Mouse (Mus musculus): ENCODE data around the gene Rnf216.
"Not testable (repeated sequence)": the region's sequence is repeated elsewhere in the genome, so short reads cannot be mapped to it uniquely, and the experiment has no call there.

Gene Rnf216

DNA sequence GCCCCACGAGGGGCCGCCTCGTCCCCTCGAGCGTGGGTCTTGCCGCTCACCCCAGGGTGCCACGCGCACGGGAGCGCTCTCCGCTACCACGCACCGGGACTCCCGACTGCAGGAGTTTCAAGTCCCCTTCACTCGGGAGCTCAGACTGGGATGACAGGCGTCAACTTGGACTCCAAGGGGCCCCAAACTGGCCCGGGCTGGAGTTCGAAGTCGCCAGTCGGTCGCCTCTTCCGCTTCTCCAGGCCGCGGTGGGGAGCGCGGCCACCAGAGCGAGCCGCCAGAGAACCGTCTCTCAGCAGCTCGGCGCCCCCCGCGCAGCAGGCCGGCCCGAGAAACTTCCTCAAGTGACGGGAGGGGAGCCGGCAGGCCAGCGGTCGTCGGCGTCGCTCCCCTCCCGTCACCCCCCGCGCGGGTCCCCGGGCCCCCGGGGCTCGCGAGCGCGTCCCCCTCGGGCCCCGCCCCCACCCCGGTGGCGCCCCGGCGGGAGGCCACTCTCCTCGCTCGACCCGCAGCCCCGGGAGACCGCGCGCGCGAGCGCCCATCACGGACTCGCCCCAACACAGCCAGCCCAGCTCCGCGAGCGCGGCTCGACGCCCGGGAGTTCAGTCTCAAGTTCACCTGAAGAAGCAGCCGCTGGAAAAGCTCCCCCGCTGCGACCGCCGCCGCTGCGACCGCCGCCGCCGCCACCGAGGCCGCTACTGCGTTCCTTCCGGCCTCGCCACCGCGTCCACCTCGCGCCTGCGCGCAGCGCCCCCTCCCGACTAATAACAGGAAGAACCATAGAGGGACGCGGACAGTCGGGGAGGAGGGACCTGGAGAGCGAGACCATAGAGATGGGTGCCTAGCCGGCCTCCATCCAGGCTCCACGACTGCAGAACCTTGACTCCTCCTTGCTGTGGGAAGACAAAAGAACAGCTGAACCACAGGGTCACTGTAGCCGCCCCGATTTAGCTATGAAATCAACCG is at the start of gene Rnf216:
Rnf216 (minus strand) TSS at position 714 of the 966 bp plus-strand sequence.
- peak; percentile 63 for DNase-seq (ENCODE audit: low read depth)

DNA sequence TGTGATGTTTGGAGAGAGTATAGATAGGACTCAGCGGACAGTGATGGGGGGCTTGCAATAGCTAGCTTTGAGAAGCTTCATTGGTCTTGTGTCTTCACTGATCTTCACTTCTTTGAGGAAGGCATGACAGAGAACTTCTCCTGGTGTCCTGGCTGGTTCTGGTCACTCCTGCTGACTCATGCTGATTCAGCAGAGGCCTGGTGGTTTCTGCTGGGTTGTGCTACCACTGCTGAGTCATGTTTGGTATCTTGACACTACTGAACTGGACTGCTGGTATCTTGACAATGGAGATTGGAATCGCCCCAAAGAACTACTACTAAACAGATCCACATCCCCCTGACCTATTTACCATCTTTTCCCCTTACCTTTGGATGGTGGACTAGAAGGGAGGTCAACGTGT is 42.7 kb upstream of the Rnf216 start:
- no peak for DNase-seq (ENCODE audit: low read depth)

DNA sequence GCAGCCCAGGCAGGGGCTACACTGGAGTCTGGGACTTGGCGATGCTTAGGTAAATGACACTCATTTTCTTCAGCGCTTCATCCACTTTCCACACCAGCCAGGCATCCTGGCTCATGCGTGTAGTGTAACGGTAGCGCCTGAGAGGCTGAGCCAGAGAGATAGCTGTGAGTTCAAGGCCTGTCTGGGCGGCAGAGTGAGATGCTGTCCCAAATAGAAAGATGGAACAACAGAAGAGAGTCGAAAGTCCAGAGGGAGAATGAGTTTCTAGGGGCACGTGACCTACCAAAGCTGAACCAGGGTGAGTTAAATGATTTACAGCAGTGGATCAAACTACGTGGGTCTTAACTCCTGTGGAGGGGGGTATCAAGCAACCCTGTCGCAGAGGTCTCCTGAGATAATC is 41.0 kb upstream of the Rnf216 start:
- no peak for DNase-seq (ENCODE audit: low read depth)

DNA sequence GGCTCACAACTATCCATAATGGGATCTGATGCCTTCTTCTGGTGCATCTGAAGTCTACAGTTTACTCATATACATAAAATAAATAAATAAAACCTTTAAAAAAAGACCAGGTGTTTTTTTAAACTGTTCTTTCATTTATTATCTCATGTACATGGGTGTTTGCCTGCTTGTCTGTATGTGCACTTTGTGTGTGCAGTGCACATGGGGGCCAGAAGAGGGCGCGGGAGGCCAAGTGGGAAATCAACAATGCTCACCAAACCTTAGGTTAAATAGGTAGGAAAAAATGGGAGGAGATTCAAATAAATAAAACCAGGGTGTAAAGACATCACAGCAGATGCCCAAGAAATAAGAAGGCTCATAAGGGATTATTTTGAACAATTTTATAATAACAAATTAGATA is 37.2 kb upstream of the Rnf216 start:
- DNase-seq (ENCODE audit: low read depth): no peak

DNA sequence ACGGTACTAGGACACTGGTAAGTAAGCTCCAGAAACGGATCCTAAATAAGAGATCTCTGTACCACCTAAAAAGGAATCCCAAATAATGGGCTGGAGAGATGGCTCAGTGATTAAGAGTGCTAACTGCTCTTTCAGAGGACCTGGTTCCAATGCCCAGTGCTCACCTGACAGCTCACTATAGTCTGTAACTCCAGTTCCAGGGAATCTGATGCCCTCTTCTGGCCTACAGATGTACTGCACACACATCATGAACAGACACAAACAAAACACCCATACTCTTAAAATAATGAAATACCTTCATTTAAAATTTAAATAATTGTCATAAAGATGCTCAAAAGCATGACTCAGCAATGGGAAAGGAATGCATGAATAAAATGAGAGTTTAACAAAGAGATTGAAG is 36.7 kb upstream of the Rnf216 start:
- no peak for DNase-seq (ENCODE audit: low read depth)

DNA sequence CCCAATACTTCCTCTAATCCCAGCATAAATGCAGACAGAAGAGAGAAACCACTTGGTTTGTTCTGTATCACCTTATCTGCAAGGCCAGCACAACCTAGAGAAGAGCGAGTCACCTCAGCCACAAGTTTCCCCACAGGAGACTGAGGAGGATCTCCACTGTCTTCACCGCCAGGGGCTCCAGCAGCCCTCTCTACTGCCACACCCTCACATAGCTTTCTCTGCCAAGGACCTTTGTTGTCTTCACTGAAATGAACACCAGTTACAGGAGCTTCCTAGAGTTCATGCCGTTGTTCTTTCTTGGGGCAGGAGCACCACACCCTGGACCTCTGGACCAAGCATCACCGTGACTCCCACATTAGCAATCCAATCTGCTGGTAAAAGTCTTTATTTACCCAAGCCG is 35.9 kb upstream of the Rnf216 start:
- no peak for DNase-seq (ENCODE audit: low read depth)

DNA sequence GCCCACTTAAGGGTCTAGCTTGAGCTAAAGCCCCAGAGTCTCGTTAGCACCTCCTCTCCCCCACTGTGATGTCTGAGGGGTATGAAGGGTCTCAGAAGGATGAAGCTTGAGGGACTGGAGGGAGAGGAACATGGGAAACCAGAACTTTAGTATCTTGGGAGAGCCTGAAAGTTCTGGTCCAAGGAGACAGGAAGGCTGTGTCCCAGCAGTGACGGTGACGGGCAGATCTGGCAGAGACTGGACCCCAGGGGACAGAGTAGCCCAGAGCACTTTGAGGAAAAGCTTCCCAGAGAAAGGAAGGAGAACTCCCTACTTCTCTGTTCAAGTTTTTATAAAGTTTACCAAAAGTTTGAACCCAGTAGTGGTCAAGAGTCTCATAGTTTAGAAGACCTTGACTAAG is 34.7 kb upstream of the Rnf216 start, which contains the start of gene Olfr718-ps1:
Olfr718-ps1 (minus strand) TSS at position 101 of the 400 bp plus-strand sequence.
- DNase-seq (ENCODE audit: low read depth): no peak

DNA sequence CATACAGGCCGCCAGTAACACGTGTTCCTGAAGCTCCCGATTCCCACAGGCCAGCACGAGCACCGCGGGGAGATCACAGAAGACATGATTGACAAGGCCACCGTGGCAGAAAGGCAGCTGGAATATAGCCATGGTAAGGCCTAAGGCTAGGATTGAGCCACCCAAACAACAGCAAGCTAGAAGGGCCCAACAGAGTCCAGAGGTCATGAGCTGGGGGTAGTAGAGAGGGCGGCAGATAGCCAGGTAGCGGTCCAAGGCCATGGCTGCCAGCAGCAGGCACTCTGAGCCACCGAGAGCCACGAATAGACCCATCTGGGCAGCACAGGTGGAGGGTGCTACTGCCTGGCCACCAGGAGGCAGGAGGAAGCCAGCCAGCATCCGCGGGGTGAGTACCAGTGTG is 24.8 kb upstream of the Rnf216 start:
- DNase-seq (ENCODE audit: low read depth): no peak

DNA sequence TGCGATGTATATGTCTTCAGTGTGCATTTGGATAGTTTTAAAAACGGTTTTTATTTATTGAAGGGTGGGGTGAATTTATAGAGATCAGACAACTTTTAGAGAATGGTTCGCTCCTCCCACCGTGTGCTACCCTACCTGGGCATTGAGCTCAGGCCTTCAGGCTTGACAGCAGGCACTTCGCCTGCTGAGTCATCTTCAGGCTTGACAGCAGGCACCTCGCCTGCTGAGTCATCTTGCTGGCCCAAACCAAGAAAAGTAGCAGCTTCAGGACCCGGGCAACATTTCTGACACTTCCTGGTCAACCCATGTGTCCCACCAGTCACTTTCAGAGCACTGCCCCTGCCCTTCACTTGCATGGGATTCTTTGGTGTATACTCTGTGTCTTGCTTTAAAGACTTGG is 22.2 kb upstream of the Rnf216 start:
- DNase-seq (ENCODE audit: low read depth): no peak

DNA sequence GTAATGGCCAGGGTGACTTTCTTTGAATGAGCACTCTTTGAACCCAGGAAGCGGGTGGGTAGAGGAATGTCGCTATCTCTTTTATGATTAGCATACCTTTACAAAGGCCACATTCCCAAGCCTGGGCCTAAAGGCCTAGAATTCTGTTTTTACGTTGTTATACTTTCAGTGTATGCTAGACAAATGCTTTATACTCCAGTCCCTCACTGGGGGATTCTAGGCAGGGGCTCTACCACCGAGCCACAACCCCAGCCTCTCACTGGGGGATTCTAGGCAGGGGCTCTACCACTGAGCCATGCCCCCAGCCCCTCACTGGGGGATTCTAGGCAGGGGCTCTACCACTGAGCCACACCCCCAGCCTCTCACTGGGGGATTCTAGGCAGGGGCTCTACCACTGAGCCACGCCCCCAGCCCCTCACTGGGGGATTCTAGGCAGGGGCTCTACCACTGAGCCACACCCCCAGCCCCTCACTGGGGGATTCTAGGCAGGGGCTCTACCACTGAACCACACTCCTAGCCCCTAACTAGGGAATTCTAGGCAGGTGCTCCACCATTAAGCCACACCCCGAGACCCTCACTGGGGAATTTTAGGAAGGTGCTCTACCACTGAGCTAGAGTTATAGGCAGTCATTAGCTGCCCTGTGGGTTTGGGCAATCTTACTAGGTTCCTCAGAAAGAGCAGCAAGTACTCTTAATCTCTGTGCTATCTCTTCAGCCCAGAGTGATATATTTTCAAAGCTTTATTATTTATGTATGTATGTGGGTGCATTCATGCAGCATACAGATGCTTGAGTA is 21.6 kb upstream of the Rnf216 start:
- not testable (repeated sequence) for DNase-seq (ENCODE audit: low read depth)

DNA sequence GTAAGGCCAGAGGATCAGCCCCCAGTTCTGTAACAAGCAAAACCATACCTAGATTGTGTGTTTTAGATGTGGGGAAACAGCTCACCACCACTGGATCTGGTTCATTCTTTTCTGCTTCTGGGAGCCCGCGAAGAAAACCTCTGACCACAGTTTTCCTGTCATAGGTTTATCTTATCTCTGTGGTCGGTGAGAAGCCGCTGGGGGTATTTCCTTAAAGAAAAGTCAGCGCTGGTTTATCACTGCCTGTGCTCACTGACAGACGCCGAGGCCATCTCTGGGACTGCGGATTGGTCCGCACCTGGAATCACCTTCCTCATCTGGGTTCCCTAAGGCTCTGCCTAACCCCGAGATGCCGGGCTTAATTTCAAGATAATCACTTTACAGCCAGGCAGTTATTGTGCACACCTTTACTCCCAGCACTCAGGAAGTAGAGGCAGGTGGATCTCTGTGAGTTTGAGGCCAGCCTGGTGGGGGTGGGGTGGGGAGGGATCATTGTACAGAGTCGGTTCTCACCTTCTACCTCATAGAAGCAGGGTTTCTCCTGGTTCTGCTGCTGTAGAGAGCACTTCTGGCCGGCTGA is 20.2 kb upstream of the Rnf216 start:
- DNase-seq (ENCODE audit: low read depth): no peak

DNA sequence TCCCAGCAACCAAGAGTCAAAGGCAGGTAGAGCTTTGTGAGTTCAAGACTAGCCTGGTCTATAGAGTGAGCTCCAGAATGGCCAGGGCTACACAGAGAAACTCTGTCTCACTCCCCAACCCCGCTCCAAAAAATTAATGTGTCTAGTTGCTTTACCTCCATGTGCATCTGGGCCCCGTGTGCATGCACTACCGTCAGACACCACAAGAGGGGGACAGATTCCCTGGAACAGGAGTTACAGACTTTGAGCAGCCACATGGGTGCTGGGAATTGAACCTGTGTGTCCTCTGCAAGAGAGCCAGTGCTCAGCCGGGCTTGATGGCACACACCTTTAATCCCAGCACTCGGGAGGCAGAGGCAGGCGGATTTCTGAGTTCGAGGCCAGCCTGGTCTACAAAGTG is 17.5 kb upstream of the Rnf216 start:
- no peak for DNase-seq (ENCODE audit: low read depth)

DNA sequence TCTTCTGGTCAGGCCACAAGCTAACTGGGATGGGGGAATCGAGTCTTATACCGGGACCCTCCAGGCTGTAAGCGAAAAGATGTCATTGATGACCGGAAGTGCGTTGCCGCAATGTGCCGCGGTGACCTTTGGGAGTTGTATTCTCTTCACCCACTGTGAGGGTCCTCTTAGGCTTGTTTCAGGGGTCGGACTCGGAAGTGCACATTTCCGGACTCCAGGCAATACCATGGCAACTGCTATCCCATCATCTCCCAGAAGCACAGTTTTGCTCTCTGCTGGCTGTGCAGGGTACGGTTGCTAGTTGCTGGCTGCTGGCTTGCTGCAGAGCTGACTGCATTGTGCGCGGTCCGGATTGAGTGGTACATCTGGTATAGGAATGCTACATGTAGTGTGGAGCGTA is 16.3 kb upstream of the Rnf216 start:
- no peak for DNase-seq (ENCODE audit: low read depth)

DNA sequence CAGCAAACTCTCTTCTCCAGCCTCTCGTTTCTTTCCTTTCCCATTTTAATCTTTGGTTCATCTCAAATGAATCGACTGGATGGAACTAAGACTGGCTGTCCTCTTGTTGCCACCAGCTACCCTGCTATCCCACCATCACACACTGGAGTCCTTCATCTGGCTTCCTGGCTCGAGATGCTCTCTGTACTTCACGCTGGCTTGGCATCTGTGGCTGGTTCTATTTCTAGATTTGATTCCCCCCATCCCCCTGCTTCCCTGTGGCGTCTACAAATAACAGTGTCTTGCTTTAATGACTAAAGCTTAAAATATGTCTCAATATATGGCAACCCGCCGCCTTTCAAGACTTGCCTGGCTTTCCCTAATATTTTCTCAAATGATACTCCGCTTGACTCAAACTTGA is 15.0 kb upstream of the Rnf216 start:
- DNase-seq (ENCODE audit: low read depth): no peak

DNA sequence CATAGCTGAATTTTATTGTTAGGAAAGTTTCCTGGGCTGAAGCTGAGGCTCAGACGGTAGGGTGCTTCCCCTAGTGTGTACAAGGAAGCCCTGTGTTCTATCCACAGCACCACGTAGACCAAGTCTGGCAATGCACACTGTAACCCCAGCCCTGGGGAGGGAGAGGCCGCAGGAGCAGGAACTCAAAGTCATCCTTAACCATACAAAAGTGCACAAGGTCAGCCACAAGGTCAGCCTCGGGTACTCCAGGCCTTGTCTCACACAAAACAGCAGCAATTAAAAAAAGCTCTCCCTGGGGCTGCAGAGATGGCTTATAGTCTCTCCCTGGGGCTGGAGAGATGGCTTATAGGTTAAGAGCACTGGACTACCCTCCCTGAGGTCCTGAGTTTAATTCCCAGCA is 14.1 kb upstream of the Rnf216 start:
- DNase-seq (ENCODE audit: low read depth): no peak

DNA sequence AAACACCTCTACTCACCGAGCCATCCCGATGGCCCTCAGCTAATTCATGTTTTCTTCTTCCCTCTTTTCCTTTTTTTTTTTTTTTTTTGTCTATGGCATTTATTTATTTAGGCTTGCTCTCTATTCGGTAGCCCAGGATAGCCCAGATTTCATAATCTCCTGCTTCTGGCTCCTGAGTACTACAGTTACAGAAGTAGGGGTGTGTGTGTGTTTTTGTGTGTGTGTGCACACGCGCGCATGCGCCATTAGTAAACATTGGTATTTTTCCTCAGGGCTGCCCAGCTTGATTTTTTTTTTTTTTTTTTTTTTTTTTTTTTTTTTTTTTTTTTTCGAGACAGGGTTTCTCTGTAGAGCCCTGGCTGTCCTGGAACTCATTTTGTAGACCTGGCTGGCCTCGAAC is 13.3 kb upstream of the Rnf216 start:
- no peak for DNase-seq (ENCODE audit: low read depth)

DNA sequence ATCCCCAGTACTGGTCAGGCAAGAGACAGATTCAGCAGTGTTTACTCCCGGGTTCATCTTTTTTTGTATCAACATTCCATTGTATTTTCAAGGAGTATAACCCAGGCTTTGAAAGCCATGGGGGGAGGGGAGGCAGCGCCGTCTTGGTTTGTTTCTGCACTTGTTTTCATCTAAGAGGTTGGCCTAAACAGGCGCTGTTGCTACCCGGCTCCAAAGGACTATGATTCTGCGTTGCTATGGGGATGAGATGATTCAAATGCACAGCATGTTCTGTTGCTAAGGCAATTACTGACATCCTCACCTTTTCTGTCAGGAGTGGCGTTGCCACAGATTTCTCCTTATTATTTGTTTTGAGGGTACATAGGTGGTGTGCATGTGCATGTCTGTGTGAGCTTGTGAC is 12.8 kb upstream of the Rnf216 start:
- no peak for DNase-seq (ENCODE audit: low read depth)

DNA sequence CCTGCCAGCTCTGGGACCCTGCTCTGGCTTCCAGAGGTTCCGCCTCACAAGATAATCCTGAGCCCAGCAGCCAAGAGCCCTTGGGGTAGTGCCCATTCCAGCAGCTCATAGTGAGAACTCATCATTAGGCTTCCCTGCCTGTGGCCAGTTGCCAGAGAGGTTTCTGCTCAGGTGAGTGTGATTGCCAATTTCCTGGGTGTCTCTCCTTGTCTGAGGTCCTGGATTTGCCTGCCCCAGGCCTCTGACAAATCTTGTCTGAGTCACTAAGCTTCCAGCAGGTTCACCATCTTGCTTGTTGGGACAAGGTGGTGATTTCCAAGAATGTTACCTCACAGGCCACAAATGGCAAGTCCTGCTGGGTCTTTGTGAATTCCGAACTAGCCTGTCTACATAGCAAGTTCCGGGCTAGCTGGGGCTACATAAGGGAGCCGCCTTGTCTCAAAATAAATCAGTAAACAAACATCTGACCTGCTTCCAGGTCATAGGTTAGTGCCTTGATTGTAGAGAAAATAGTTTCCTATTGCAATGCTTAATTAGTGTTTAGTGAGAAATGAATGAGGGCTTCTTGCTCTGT is 12.1 kb upstream of the Rnf216 start:
- DNase-seq (ENCODE audit: low read depth): no peak

DNA sequence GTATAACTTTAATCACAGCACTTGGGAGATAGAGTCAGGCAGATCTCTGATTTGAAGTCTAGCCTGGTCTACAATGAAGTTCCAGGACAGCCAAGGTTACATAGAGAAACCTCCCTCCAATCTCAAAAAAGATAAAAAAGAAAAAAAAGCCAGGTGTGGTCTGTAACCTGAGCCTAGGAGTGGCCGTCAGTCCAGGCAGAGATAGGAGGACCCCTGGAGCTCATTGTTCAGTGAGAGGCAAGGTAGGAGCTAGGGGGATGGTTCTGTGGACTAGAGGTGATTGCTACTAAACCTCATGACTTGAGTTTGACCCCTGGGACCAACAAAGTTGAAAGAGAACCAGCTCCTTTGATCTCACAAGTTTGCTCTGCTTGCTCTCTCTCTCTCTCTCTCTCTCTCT is 9.9 kb upstream of the Rnf216 start:
- no peak for DNase-seq (ENCODE audit: low read depth)

DNA sequence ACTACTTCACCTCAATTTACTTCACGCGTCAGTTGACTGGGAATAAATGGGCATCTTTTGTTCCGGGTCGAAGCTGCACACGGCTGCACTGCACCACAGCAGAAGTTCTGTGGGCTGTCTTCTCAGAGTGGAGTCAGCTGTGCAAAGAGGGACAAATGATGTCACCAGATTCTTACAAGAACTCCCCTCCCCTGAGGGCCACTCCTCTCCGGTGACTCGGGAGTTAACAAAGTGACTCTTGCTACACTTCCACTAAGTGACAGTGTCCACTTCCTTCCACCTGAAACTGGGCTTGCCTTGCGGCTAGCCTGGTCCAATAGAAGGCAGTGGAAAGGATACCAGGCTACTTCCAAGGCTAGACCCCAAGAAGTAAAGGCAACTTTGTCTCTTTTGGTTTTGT is 9.3 kb upstream of the Rnf216 start:
- no peak for DNase-seq (ENCODE audit: low read depth)

DNA sequence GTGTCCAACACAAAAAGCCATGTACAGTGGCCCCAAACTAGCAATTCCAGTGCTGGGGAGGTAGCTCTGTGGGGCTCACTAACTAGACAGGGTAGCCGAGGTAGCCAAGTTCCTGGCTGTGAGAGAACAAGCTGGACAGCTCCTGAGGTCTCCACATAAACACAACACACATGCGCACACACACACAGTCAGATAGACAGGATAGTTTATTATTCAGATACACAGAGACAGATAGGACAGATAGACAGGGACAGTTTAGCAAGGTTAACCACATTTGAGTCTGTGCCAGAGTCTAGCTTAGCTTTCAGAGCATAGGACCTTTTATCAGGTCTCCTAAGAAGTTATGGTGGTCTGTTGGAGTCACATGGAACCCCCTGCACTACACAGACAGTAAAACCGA is 6.0 kb downstream of the Rnf216 start:
- DNase-seq (ENCODE audit: low read depth): no peak

DNA sequence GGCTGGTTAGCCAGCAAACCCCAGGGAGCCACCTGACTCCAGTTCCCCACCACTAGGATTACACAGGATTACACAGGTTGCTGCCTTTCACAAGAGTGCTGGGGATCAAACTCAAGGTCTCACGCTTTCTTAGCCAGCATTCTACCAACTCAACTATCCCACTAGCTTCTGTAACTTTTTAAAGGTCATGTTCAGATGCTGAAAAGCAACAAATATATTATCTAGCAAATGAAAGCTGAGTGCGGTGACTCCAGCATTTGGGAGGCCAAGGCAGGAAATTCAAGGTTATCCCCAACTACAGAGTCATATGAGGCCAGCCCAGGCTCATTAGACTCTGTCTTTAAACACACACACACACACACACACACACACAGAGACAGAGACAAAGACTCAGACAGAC is 9.6 kb downstream of the Rnf216 start:
- no peak for DNase-seq (ENCODE audit: low read depth)

Measured in fibroblast of lung, adult 2 months (primary cell).